Mouse (Mus musculus): ENCODE results near the gene Aldh1a3.

Gene Aldh1a3

GRCm38 (mm10) chr7:66427437-66428161 lies at the start of gene Aldh1a3:
TSS of gene Aldh1a3 (minus strand) at chr7:66427517.
- DNase-seq, result no peak

GRCm38 (mm10) chr7:66476289-66476688 lies 49.0 kb upstream of the Aldh1a3 start:
- DNase-seq, result no peak

GRCm38 (mm10) chr7:66471641-66472216 lies 44.4 kb upstream of the Aldh1a3 start:
- DNase-seq, result no peak

- DNase-seq, result no peak
These were observed 39.3 kb upstream of the Aldh1a3 start for GRCm38 (mm10) chr7:66466641-66467040.

GRCm38 (mm10) chr7:66465241-66465640 lies 37.9 kb upstream of the Aldh1a3 start:
- peak in 1 of 2 experiments; percentile 5 for DNase-seq

- DNase-seq, result no peak
These were observed 35.8 kb upstream of the Aldh1a3 start for GRCm38 (mm10) chr7:66463081-66463480.

GRCm38 (mm10) chr7:66451622-66452295 lies 24.4 kb upstream of the Aldh1a3 start:
- peak in 1 of 2 experiments; percentile 4 for DNase-seq

GRCm38 (mm10) chr7:66449971-66450752 lies 22.8 kb upstream of the Aldh1a3 start:
- peak in 1 of 2 experiments; percentile 5 for DNase-seq

- no peak for DNase-seq
These were observed 21.6 kb upstream of the Aldh1a3 start for GRCm38 (mm10) chr7:66448786-66449540.

GRCm38 (mm10) chr7:66448304-66448703 lies 21.0 kb upstream of the Aldh1a3 start:
- DNase-seq, result no peak

- DNase-seq, result no peak
These were observed 19.5 kb upstream of the Aldh1a3 start for GRCm38 (mm10) chr7:66446860-66447259.

- no peak for DNase-seq
These were observed 18.0 kb upstream of the Aldh1a3 start for GRCm38 (mm10) chr7:66445117-66445905.

- DNase-seq, result peak; percentile 12 to 19
These were observed 17.4 kb upstream of the Aldh1a3 start for GRCm38 (mm10) chr7:66444706-66445105.

- DNase-seq, result no peak
These were observed 15.4 kb upstream of the Aldh1a3 start for GRCm38 (mm10) chr7:66442501-66443369.

GRCm38 (mm10) chr7:66438787-66439669 lies 11.7 kb upstream of the Aldh1a3 start:
- DNase-seq, result no peak

GRCm38 (mm10) chr7:66434453-66434935 lies 7.2 kb upstream of the Aldh1a3 start:
- peak; percentile 83 to 88 for DNase-seq

- DNase-seq, result no peak
These were observed 272 bp downstream of the Aldh1a3 start for GRCm38 (mm10) chr7:66427053-66427436.

GRCm38 (mm10) chr7:66421903-66422302 lies 5.4 kb downstream of the Aldh1a3 start:
- no peak for DNase-seq

GRCm38 (mm10) chr7:66418981-66419380 lies 8.3 kb downstream of the Aldh1a3 start:
- no peak for DNase-seq
